Mouse (Mus musculus) neural tube, embryonic 13.5 days (tissue): Measurements from ENCODE around the gene Prdm16. TPM values are rescaled to one million over a fixed set of nuclear protein-coding genes. Genes with fewer than 3 reads are reported as not detected.
A peak's percentile ranks its signal among the peaks of the same experiment; 100 is the strongest.

Experiments used
- ATAC-seq: fragments of 200-750 bp; cut with Nextera tagmentation; 2 replicates; pipeline ENCODE4 v1.8.0; 2017; ENCODE audit warnings: low read depth, mild to moderate bottlenecking, moderate TSS enrichment, moderate library complexity
- H3K27ac ChIP-seq: fragments of 300-500 bp; sonication (generic); replicated peaks from 2 replicates; pipeline ENCODE4 v1.5.1; 2015; ENCODE audit warnings: moderate library complexity, mild to moderate bottlenecking, inconsistent platforms
- H3K27me3 ChIP-seq: fragments of 300-500 bp; sonication (generic); 2 replicates; pipeline ENCODE4 v1.6.1; 2015; ENCODE audit warnings: mild to moderate bottlenecking, inconsistent platforms
- H3K36me3 ChIP-seq: fragments of 300-500 bp; sonication (generic); 2 replicates; pipeline ENCODE4 v1.6.1; 2015; ENCODE audit warnings: mild to moderate bottlenecking, inconsistent platforms
- H3K4me1 ChIP-seq: fragments of 300-500 bp; sonication (generic); replicated peaks from 2 replicates; pipeline ENCODE4 v1.6.1; 2015; ENCODE audit warnings: inconsistent platforms
- H3K4me2 ChIP-seq: fragments of 300-500 bp; sonication (generic); 2 replicates; pipeline ENCODE4 v1.6.1; 2015; ENCODE audit warnings: inconsistent platforms, mild to moderate bottlenecking, moderate library complexity
- H3K4me3 ChIP-seq: fragments of 300-500 bp; sonication (generic); 2 replicates; pipeline ENCODE4 v1.5.1; 2015; ENCODE audit warnings: mild to moderate bottlenecking, inconsistent platforms
- H3K9ac ChIP-seq: fragments of 300-500 bp; sonication (generic); 2 replicates; pipeline ENCODE4 v1.6.1; 2015; ENCODE audit warnings: moderate library complexity, mild to moderate bottlenecking, inconsistent platforms
- H3K9me3 ChIP-seq: fragments of 300-500 bp; sonication (generic); 2 replicates; pipeline ENCODE4 v1.6.1; 2016; ENCODE audit warnings: inconsistent platforms
- WGBS: fragments of 180-500 bp; shearing (Covaris S2); methylation state at CpG from one replicate; pipeline ENCODE4 v1.1.7; 2015; 5-methylcytosine and 5-hydroxymethylcytosine counted together
- polyA plus RNA-seq: library from polyadenylated mRNA; unstranded; fragments of >200 nt; fragmentation: Nextera tagmentation; extraction: Ambion mirVana; gene quantifications from 2 replicates; pipeline ENCODE4 v1.2.1, GENCODE M21; 2015

Gene Prdm16
- polyA plus RNA-seq, 1 experiment from 2014 or later, result 10.0 TPM

- 39% methylated on average over 4 of the region's 4 CpGs for WGBS
- no peaks in the 10 kb centered on the region for H3K27me3 ChIP-seq
- ATAC-seq, result peak; percentile 62
Observed at GRCm38 (mm10) chr4:154312935-154313621, 323.6 kb downstream of the Prdm16 start.

DNA sequence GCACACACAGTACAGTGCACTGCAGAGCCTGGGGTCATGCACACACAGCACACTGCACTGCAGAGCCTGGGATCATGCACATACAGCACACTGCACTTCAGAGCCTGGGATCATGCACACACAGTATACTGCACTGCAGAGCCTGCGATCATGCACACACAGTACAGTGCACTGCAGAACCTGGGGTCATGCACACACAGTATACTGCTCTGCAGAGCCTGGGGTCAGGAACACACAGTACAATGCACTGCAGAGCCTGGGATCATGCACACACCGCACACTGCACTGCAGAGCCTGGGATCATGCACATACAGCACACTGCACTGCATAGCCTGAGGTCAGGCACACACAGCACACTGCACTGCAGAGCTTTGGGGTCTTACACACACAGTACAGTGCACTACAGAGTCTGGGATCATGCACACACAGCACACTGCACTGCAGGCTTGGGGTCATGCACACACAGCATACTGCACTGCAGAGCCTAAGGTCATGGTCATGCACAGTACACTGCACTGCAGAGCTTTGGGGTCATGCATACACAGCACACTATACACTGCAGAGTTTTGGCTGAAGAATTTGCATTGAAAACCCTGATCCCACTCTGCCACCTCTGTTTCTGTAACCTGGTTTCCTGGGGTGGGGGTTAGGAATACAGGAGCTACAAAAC, 324.4 kb downstream of the Prdm16 start:
- H3K9ac ChIP-seq, result no peak overlapping the region
- no peaks in the 10 kb centered on the region for H3K27me3 ChIP-seq
- ATAC-seq, result peak; percentile 55; the same call in 1 of the 2 replicates
- no peaks in the 10 kb centered on the region for H3K36me3 ChIP-seq
- H3K9me3 ChIP-seq, result no peaks in the 10 kb centered on the region
- WGBS, result 87% methylated on average over 2 of the region's 2 CpGs
- H3K4me3 ChIP-seq, result no peak overlapping the region
- H3K4me2 ChIP-seq, result no peak overlapping the region
- H3K4me1 ChIP-seq, result peaks cover 5% of the 10 kb centered on the region
- H3K27ac ChIP-seq, result peak overlapping the region; percentile 47

More at GRCm38 (mm10) chr4:154312935-154313621, 323.6 kb downstream of the Prdm16 start:
- no peaks in the 10 kb centered on the region for H3K9me3 ChIP-seq
- H3K4me1 ChIP-seq, result peaks cover 5% of the 10 kb centered on the region
- no peak overlapping the region for H3K9ac ChIP-seq
- no peak overlapping the region for H3K4me3 ChIP-seq
- H3K36me3 ChIP-seq, result no peaks in the 10 kb centered on the region
- no peak overlapping the region for H3K4me2 ChIP-seq
- H3K27ac ChIP-seq, result peak overlapping the region; percentile 67

- Histone ChIP-seq H3K9ac (no peak overlapping the region), H3K4me2 (no peak overlapping the region), H3K9me3 (no peaks in the 10 kb centered on the region), H3K4me1 (peaks cover 1% of the 10 kb centered on the region), H3K36me3 (no peaks in the 10 kb centered on the region), H3K27me3 (no peaks in the 10 kb centered on the region), H3K27ac (no peak overlapping the region), H3K4me3 (no peak overlapping the region)
- WGBS, result 73% methylated on average over 9 of the region's 9 CpGs
- ATAC-seq, result no peak
Observed at GRCm38 (mm10) chr4:154310576-154311262, 326.0 kb downstream of the Prdm16 start.

DNA sequence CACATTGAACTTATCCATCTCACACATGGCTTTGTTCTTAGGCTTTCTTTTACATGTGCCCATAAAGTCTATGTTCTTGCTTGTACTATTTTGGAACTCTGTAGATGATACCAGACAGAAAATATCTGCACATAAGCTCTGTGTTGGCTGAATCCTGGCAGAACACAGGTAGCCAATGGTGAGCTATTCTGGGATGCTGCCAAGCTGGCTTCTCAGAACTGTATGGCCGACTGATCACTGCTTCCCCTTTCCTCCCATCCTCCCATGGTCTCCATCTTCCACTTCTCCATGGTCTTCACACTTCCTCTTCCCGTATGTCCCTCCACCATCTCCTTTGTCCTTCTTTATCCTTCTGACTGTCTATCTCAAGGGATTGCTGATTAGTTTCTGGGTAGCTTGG, 327.5 kb downstream of the Prdm16 start:
- Histone ChIP-seq H3K9ac (no peak overlapping the region), H3K4me3 (no peak overlapping the region), H3K27me3 (no peaks in the 10 kb centered on the region), H3K27ac (no peak overlapping the region), H3K36me3 (no peaks in the 10 kb centered on the region), H3K9me3 (no peaks in the 10 kb centered on the region), H3K4me1 (no peaks in the 10 kb centered on the region), H3K4me2 (no peak overlapping the region)
- 85% methylated on average over 2 of the region's 2 CpGs for WGBS
- ATAC-seq, result no peak

- peaks cover 57% of the 10 kb centered on the region for H3K27me3 ChIP-seq
- no peak within 1 kb of the TSS for H3K4me2 ChIP-seq
- 27% methylated on average over 7 of the region's 7 CpGs for WGBS
- H3K27ac ChIP-seq, result no peak within 1 kb of the TSS
- no peak within 1 kb of the TSS for H3K9ac ChIP-seq
- no peak within 1 kb of the TSS for H3K4me3 ChIP-seq
- peaks cover 8% of the 10 kb centered on the region for H3K4me1 ChIP-seq
- peak; percentile 47; the same call in 1 of the 2 replicates for ATAC-seq
- no peaks in the 10 kb centered on the region for H3K36me3 ChIP-seq
- no peaks in the 10 kb centered on the region for H3K9me3 ChIP-seq
Observed at GRCm38 (mm10) chr4:154301466-154301881, 335.2 kb downstream of the Prdm16 start, which contains the start of gene Arhgef16. Gene Arhgef16, minus strand, starts transcription at chr4:154301676.

GRCm38 (mm10) chr4:154299541-154300271, 337.0 kb downstream of the Prdm16 start:
- Histone ChIP-seq H3K9ac (peak overlapping the region; percentile 52), H3K27me3 (peaks cover 57% of the 10 kb centered on the region), H3K4me3 (peak overlapping the region; percentile 43), H3K36me3 (no peaks in the 10 kb centered on the region), H3K4me1 (peaks cover 8% of the 10 kb centered on the region), H3K4me2 (peak overlapping the region; percentile 69), H3K9me3 (no peaks in the 10 kb centered on the region), H3K27ac (no peak overlapping the region)
- WGBS, result under 1% methylated on average over 57 of the region's 66 CpGs
- ATAC-seq, result no peak

GRCm38 (mm10) chr4:154297761-154298160, 338.9 kb downstream of the Prdm16 start:
- Histone ChIP-seq H3K4me3 (no peak overlapping the region), H3K36me3 (no peaks in the 10 kb centered on the region), H3K27me3 (peaks cover 55% of the 10 kb centered on the region), H3K4me1 (peaks cover 13% of the 10 kb centered on the region), H3K4me2 (no peak overlapping the region), H3K9ac (no peak overlapping the region), H3K27ac (no peak overlapping the region), H3K9me3 (no peaks in the 10 kb centered on the region)
- ATAC-seq, result no peak
- 32% methylated on average over 9 of the region's 9 CpGs for WGBS

DNA sequence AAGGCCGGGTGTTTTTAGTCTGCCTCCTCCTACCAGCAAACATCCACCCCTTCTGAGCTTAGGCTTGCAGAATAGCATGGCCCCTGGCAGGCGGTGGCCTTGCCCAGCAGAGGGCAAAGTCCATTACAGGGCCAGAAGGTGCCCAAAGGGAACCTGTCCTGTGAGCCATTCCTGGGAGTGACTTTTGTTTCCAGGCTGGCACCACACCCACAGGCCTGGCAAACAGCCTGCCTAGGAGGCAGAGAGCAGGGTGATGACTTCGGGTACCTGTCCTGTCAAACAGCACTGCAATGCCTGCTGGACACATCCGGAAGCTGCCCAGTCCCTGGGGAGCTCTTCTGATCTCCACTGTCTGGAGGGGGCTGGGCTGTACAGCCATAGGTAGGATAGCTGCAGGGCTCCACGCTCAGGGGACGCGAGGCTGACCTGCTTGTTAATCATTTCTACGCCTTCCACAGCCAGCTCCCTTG, 342.4 kb downstream of the Prdm16 start:
- WGBS, result 52% methylated on average over 8 of the region's 8 CpGs
- no peak overlapping the region for H3K27ac ChIP-seq
- H3K4me2 ChIP-seq, result no peak overlapping the region
- peaks cover 5% of the 10 kb centered on the region; the same call in 1 of the 2 replicates for H3K4me1 ChIP-seq
- no peak overlapping the region for H3K9ac ChIP-seq
- H3K36me3 ChIP-seq, result no peaks in the 10 kb centered on the region
- ATAC-seq, result 0 out of 2 replicates have a peak, but pooled peaks have one; percentile 32
- peaks cover 21% of the 10 kb centered on the region for H3K27me3 ChIP-seq
- H3K9me3 ChIP-seq, result no peaks in the 10 kb centered on the region
- H3K4me3 ChIP-seq, result no peak overlapping the region

DNA sequence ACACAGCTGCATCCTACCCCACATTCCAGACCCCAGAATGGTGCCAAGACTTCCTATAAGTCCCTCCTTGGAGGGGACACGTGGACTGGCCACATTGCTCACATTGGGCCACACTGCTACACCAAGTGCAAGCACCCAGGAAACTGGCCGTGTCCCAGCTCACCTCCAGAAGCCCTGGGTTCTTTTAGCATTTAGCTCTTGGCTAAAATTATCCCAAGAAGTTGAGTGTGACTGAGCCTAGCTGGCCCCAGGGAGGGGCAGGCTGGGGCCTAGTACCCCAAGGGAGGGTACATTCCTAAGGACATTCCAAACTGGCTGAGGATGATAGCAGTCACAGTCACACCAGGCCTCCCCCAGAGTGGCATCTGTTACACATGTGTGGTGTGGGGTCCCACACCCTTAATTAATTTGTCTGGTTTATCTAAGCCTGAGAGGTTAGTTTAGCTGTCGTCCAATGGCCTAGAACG, 342.9 kb downstream of the Prdm16 start:
- no peaks in the 10 kb centered on the region for H3K36me3 ChIP-seq
- no peak overlapping the region for H3K4me2 ChIP-seq
- no peak overlapping the region for H3K4me3 ChIP-seq
- H3K9ac ChIP-seq, result no peak overlapping the region
- ATAC-seq, result no peak
- H3K27ac ChIP-seq, result no peak overlapping the region
- H3K27me3 ChIP-seq, result peaks cover 16% of the 10 kb centered on the region
- WGBS, result 64% methylated on average over 4 of the region's 4 CpGs
- no peaks in the 10 kb centered on the region for H3K9me3 ChIP-seq
- H3K4me1 ChIP-seq, result peaks cover 5% of the 10 kb centered on the region; the same call in 1 of the 2 replicates

GRCm38 (mm10) chr4:154283671-154284070, 353.0 kb downstream of the Prdm16 start:
- no peaks in the 10 kb centered on the region for H3K27me3 ChIP-seq
- WGBS, result 63% methylated on average over 7 of the region's 7 CpGs
- H3K4me2 ChIP-seq, result no peak overlapping the region
- H3K4me3 ChIP-seq, result no peak overlapping the region
- no peaks in the 10 kb centered on the region for H3K9me3 ChIP-seq
- H3K9ac ChIP-seq, result no peak overlapping the region
- no peaks in the 10 kb centered on the region for H3K36me3 ChIP-seq
- H3K27ac ChIP-seq, result no peak overlapping the region
- H3K4me1 ChIP-seq, result no peaks in the 10 kb centered on the region
- no peak for ATAC-seq

GRCm38 (mm10) chr4:154279481-154279880, 357.2 kb downstream of the Prdm16 start:
- no peak for ATAC-seq
- Histone ChIP-seq H3K27me3 (no peaks in the 10 kb centered on the region), H3K4me3 (no peak overlapping the region), H3K4me1 (no peaks in the 10 kb centered on the region), H3K27ac (no peak overlapping the region), H3K9ac (no peak overlapping the region), H3K9me3 (no peaks in the 10 kb centered on the region), H3K4me2 (no peak overlapping the region), H3K36me3 (peaks cover 3% of the 10 kb centered on the region; the same call in 1 of the 2 replicates)
- WGBS, result 78% methylated on average over 9 of the region's 9 CpGs
